Mouse (Mus musculus): ENCODE results near the gene Klhl3.

DNA sequence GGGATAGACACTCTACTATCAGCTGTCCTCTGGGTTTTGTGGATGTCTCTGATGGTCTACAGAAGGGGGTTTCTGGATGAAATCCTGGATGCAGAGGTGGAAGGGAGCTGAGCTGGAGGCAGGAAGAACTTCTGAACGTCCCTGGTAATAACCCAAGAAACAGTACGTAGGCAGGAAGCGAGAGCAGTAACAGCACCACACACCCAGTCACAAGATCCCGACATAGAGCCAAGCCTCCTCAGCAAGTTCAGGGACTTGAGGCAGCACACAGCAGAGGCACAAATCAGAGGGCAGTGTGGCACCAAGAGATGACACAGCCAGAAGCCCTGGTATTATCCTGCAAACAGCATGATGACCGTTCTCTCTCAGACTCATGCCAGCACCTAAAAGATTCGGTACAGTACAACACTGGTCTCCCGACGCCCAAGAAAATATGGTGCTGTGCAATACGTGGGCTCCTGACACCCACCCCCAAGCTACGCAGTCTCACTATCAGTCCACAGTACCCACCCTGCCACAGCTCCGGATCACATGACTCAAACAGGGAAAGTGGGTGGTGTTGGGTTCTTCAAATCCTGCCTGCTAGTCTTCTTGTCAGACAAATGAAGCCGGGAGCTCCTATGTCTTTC is 40.0 kb downstream of the Klhl3 start:
- no peak for TF ChIP-seq TAL1 (IDR thresholded peaks at IDR 0.05; ENCODE audit: low read length)
- no peak for TF ChIP-seq GATA1 (IDR thresholded peaks at IDR 0.05; ENCODE audit: low read length)

Measured in erythroblast, embryonic 14.5 days (primary cell).